Mouse (Mus musculus): ENCODE data around the gene Fam71f1.

DNA sequence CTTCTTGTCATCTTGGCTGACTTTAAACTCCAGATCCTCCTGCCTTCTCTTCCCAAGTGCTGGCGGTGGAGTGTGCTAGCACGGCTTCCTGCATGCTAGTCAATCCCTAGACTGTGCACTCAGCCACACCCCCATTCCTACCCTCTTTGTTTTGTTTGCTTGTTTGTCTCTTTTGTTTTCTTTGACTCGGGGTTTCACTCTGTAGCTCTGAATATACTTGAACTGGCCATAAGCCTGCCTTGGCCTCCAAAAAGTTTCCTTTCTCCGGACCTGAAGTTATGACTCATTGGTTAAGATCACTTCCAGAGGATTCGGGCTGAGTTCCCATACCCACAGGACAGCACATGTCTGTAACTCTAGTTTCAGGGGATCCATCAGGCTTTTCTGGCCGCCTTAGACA is 30.3 kb upstream of the Fam71f1 start:
- TF ChIP-seq CTCF (IDR thresholded peaks at IDR 0.05; ENCODE audit: extremely low read depth, insufficient read depth, low read length): no peak
- TF ChIP-seq POLR2A (IDR thresholded peaks at IDR 0.05; ENCODE audit: extremely low read depth, insufficient read depth, low read length): no peak

Data from cortical plate, adult 2 months (tissue).